In the genomic region with DNA sequence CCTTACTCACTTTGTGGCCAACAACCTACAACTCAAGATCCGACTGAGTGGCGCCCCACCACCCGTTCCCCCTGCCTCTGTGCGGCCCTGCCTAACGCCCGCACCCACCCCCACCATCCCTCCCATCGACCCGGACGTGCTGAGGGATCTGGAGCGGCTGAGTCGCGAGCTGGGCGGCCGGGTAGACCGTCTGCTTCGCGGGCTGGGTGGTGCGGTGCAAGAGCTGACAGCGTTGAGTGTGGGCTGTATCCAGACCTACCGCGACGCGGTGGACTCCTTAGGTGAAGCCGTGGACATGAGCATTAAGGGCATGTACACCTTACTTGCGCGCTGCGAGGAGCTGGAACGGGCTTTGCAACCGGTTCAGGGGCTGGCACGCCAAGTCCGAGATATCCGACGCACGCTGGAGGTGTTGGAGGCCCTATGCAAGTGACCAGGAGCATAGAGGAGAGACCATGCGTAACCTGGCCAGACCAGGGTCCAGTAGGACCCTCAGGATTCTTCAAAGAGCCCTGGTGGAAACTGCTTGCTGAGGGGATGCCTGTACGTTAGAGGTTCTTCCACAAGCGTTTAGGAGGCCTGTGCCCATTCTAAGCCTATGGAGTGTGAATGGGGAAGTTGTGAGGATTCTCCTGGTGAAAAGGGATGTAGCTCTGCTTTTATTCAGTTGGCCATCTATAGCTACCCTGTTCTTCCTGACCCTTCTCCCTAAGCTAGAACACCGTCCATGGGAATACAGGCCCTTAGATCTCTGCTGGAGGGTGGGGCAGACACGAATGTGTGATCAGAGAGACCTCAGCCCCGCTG, we compare ENCODE assay signal across 9 mouse cellular contexts. TPM values are rescaled to one million over a fixed set of nuclear protein-coding genes. Genes with fewer than 3 reads are reported as not detected.
DNase-seq lines count a peak whose midpoint lies in the region; ATAC-seq lines count a peak whose summit lies in the region.
"Had no signal": no experiment of that assay in that cellular context is flagged by ENCODE, and none has a peak within 500 bp of the region (broad histone marks: within the 10 kb centered on the region; RNA-seq: fewer than 3 reads in every experiment).

No protein-coding gene starts in this region.

- no peaks in the 10 kb centered on the region for H3K27me3 ChIP-seq in forebrain, embryonic 14.5 days (replicated peaks; ENCODE audit: control insufficient read depth, insufficient read depth, low read length)
- H3K27me3 ChIP-seq in kidney, embryonic 14.5 days (ENCODE audit: control insufficient read depth, insufficient read depth, low read length): no peaks in the 10 kb centered on the region
- H3K27me3 ChIP-seq in midbrain, embryonic 11.5 days (ENCODE audit: control insufficient read depth, insufficient read depth, low read length): no peaks in the 10 kb centered on the region
- H3K27me3 ChIP-seq: Patski had no signal

- no peaks in the 10 kb centered on the region for H3K9me3 ChIP-seq in forebrain, embryonic 14.5 days (replicated peaks; ENCODE audit: control insufficient read depth, low read length)
- no peaks in the 10 kb centered on the region for H3K9me3 ChIP-seq in kidney, embryonic 14.5 days (ENCODE audit: control insufficient read depth, low read length)
- H3K9me3 ChIP-seq in midbrain, embryonic 11.5 days (ENCODE audit: control insufficient read depth, low read length): no peaks in the 10 kb centered on the region

- ATAC-seq in cerebellum, adult (ENCODE audit: insufficient number of reproducible peaks, low FRiP score, low TSS enrichment): no peak
- ATAC-seq in forebrain, embryonic 14.5 days: no peak
- ATAC-seq in kidney, embryonic 14.5 days (ENCODE audit: low FRiP score, low TSS enrichment): no peak; the same call in 1 of the 2 replicates
- ATAC-seq in midbrain, embryonic 11.5 days (ENCODE audit: low FRiP score): no peak
- ATAC-seq: Patski had no signal

- H3K36me3 ChIP-seq in forebrain, embryonic 14.5 days (ENCODE audit: control insufficient read depth, insufficient read depth, low read length): no peaks in the 10 kb centered on the region
- no peaks in the 10 kb centered on the region for H3K36me3 ChIP-seq in kidney, embryonic 14.5 days (ENCODE audit: control insufficient read depth, insufficient read depth, low read length)
- H3K36me3 ChIP-seq in midbrain, embryonic 11.5 days (ENCODE audit: control insufficient read depth, insufficient read depth, low read length): no peaks in the 10 kb centered on the region

- WGBS in forebrain, embryonic 14.5 days: 1% methylated on average over 40 of the region's 40 CpGs
- WGBS in kidney, embryonic 14.5 days: 2% methylated on average over 37 of the region's 40 CpGs
- under 1% methylated on average over 40 of the region's 40 CpGs for WGBS in midbrain, embryonic 11.5 days

- H3K27ac ChIP-seq in forebrain, embryonic 14.5 days (ENCODE audit: low read depth, low read length): peak overlapping the region; percentile 78
- peak overlapping the region; percentile 85 for H3K27ac ChIP-seq in kidney, embryonic 14.5 days (ENCODE audit: low read depth, low read length)
- peak overlapping the region; percentile 71; the same call in 1 of the 2 replicates for H3K27ac ChIP-seq in midbrain, embryonic 11.5 days (ENCODE audit: low read depth, low read length)

- H3K4me1 ChIP-seq in forebrain, embryonic 14.5 days (ENCODE audit: control insufficient read depth, insufficient read depth, low read length): peaks cover 15% of the 10 kb centered on the region
- H3K4me1 ChIP-seq in kidney, embryonic 14.5 days (ENCODE audit: control insufficient read depth, insufficient read depth, low read length): peaks cover 20% of the 10 kb centered on the region
- H3K4me1 ChIP-seq in midbrain, embryonic 11.5 days (ENCODE audit: control insufficient read depth, insufficient read depth, low read length): peaks cover 16% of the 10 kb centered on the region

- H3K4me2 ChIP-seq in forebrain, embryonic 14.5 days (ENCODE audit: low read length): peak overlapping the region; percentile 91
- H3K4me2 ChIP-seq in kidney, embryonic 14.5 days (replicated peaks; ENCODE audit: low read depth, low read length): peak overlapping the region; percentile 96
- peak overlapping the region; percentile 94 for H3K4me2 ChIP-seq in midbrain, embryonic 11.5 days

- H3K9ac ChIP-seq in forebrain, embryonic 14.5 days (ENCODE audit: low read length): peak overlapping the region; percentile 83
- peak overlapping the region; percentile 83 for H3K9ac ChIP-seq in kidney, embryonic 14.5 days (ENCODE audit: low read depth, low read length)
- peak overlapping the region; percentile 77 for H3K9ac ChIP-seq in midbrain, embryonic 11.5 days (ENCODE audit: low read length)

- peak overlapping the region; percentile 87 for H3K4me3 ChIP-seq in forebrain, embryonic 14.5 days (ENCODE audit: low read depth, low read length)
- H3K4me3 ChIP-seq in kidney, embryonic 14.5 days (ENCODE audit: low read length): peak overlapping the region; percentile 89
- H3K4me3 ChIP-seq in midbrain, embryonic 11.5 days (ENCODE audit: low read depth, low read length): peak overlapping the region; percentile 63

- peak; percentile 48 for DNase-seq in cerebellum, adult 11 months
- DNase-seq in thymus, postnatal 14 days: peak; percentile 51
- DNase-seq in thymus, adult 18-20 months: no peak
- DNase-seq in forebrain, embryonic 14.5 days (ENCODE audit: low spot score): no peak
- DNase-seq in midbrain, embryonic 11.5 days (ENCODE audit: low spot score, missing footprints): peak; percentile 93
- DNase-seq in testis, postnatal 14 days (ENCODE audit: low spot score): peak; percentile 43

RNA-seq across cellular contexts. Expression of a gene that starts 1.1 kb away (rescaled TPM):
- polyA plus RNA-seq in forebrain, embryonic 14.5 days (2014; fragmentation: Nextera tagmentation; extraction: Ambion mirVana): 10.7 and 13.9 TPM in 2 replicates
- polyA plus RNA-seq in kidney, embryonic 14.5 days (2014; fragmentation: Nextera tagmentation; extraction: Ambion mirVana): 6.6 and 7.5 TPM in 2 replicates
- polyA plus RNA-seq in midbrain, embryonic 11.5 days (2014; fragmentation: Nextera tagmentation; extraction: Ambion mirVana): 8.8 and 9.8 TPM in 2 replicates

RNA-seq across cellular contexts. Expression of a gene that starts 10.0 kb away (rescaled TPM):
- polyA plus RNA-seq in forebrain, embryonic 14.5 days (2014; fragmentation: Nextera tagmentation; extraction: Ambion mirVana): 45.2 and 49.6 TPM in 2 replicates
- polyA plus RNA-seq in kidney, embryonic 14.5 days (2014; fragmentation: Nextera tagmentation; extraction: Ambion mirVana): 62.2 and 73.8 TPM in 2 replicates
- 53.5 and 57.7 TPM in 2 replicates for polyA plus RNA-seq in midbrain, embryonic 11.5 days (2014; fragmentation: Nextera tagmentation; extraction: Ambion mirVana)

RNA-seq across cellular contexts. Expression of a gene that starts 15.2 kb away (rescaled TPM):
- polyA plus RNA-seq in forebrain, embryonic 14.5 days (2014; fragmentation: Nextera tagmentation; extraction: Ambion mirVana): 69.2 and 74.0 TPM in 2 replicates
- polyA plus RNA-seq in kidney, embryonic 14.5 days (2014; fragmentation: Nextera tagmentation; extraction: Ambion mirVana): 145 and 155 TPM in 2 replicates
- polyA plus RNA-seq in midbrain, embryonic 11.5 days (2014; fragmentation: Nextera tagmentation; extraction: Ambion mirVana): 169 and 171 TPM in 2 replicates

RNA-seq across cellular contexts. Expression of a gene that starts 27.6 kb away (rescaled TPM):
- 124 and 188 TPM in 2 replicates for polyA plus RNA-seq in forebrain, embryonic 14.5 days (2014; fragmentation: Nextera tagmentation; extraction: Ambion mirVana)
- 57.5 and 86.5 TPM in 2 replicates for polyA plus RNA-seq in kidney, embryonic 14.5 days (2014; fragmentation: Nextera tagmentation; extraction: Ambion mirVana)
- polyA plus RNA-seq in midbrain, embryonic 11.5 days (2014; fragmentation: Nextera tagmentation; extraction: Ambion mirVana): 72.4 and 73.5 TPM in 2 replicates

RNA-seq across cellular contexts. Expression of a gene that starts 34.4 kb away (rescaled TPM):
- polyA plus RNA-seq in forebrain, embryonic 14.5 days (2014; fragmentation: Nextera tagmentation; extraction: Ambion mirVana): 6.8 and 11.6 TPM in 2 replicates
- 6.1 and 8.9 TPM in 2 replicates for polyA plus RNA-seq in kidney, embryonic 14.5 days (2014; fragmentation: Nextera tagmentation; extraction: Ambion mirVana)
- polyA plus RNA-seq in midbrain, embryonic 11.5 days (2014; fragmentation: Nextera tagmentation; extraction: Ambion mirVana): 6.0 and 7.3 TPM in 2 replicates

Comparison
In these comparisons a context has a peak if more than half of its experiments do, and no peak if none do; other contexts are left out.
1. DNase-seq: peak in cerebellum, adult 11 months (single experiment), thymus, postnatal 14 days (single experiment), midbrain, embryonic 11.5 days (single experiment) and testis, postnatal 14 days (single experiment); none in thymus, adult 18-20 months (0 of 2) and forebrain, embryonic 14.5 days (single experiment).
2. Peak in every context shown above with its lines, with median percentiles within 50 percentile points of each other: H3K27ac ChIP-seq, H3K4me2 ChIP-seq, H3K4me3 ChIP-seq and H3K9ac ChIP-seq.